Mouse (Mus musculus): ENCODE measurements around the gene Gm16485. TPM values are rescaled to one million over a fixed set of nuclear protein-coding genes. Genes with fewer than 3 reads are reported as not detected.

Gene Gm16485
- total RNA-seq (2023), result not detected

GRCm38 (mm10) chr9:8971491-8971890 is at the start of gene Gm16485:
Gene Gm16485, plus strand, starts transcription at chr9:8971791.

Other genes starting within 250 kb of the Gm16485 start
- gene Pgr, start 72.0 kb upstream of the Gm16485 start, total RNA-seq (2023), result not detected

Data from neutrophil, adult 83 days (primary cell).